Mouse (Mus musculus) cerebellum, adult 2 months (tissue): ENCODE data around the gene Rab25. TPM values are rescaled to one million over a fixed set of nuclear protein-coding genes. Genes with fewer than 3 reads are reported as not detected.

Experiments used
- DNase-seq, 2 experiments: peaks; one replicate each; pipeline ENCODE4 v3.0.0; 2021
- H3K27ac ChIP-seq: fragments of 200-500 bp; 2 replicates; pipeline ENCODE4 v1.5.1; 2012; ENCODE audit warnings: low read length, control low read depth, inconsistent platforms; ENCODE audit not compliant: insufficient read depth
- H3K27me3 ChIP-seq: fragments of 200-500 bp; 2 replicates; pipeline ENCODE4 v1.6.1; 2012; ENCODE audit warnings: inconsistent platforms, mild to moderate bottlenecking, low read length, moderate library complexity; ENCODE audit not compliant: control insufficient read depth, insufficient read depth
- H3K4me1 ChIP-seq: fragments of 200-500 bp; 2 replicates; pipeline ENCODE4 v1.6.1; 2011; ENCODE audit warnings: low read length; ENCODE audit not compliant: control insufficient read depth, insufficient read depth
- H3K4me3 ChIP-seq: fragments of 200-500 bp; replicated peaks from 2 replicates; pipeline ENCODE3; 2011; ENCODE audit warnings: mild to moderate bottlenecking, low read depth, low read length, control low read depth; ENCODE audit not compliant: insufficient read depth
- CTCF ChIP-seq: fragments of 200-500 bp; IDR thresholded peaks from 2 replicates; pipeline ENCODE4 v1.5.1; 2011; ENCODE audit warnings: low read depth, mild to moderate bottlenecking, control low read depth, low read length, moderate library complexity, borderline replicate concordance; ENCODE audit not compliant: insufficient read depth
- POLR2A ChIP-seq: fragments of 200-500 bp; IDR thresholded peaks from 2 replicates; pipeline ENCODE4 v1.6.1; 2011; ENCODE audit warnings: low read length, control low read depth, borderline replicate concordance; ENCODE audit not compliant: insufficient read depth
- WGBS: fragments of 180-500 bp; shearing (Covaris S2); methylation state at CpG from one replicate; pipeline ENCODE4 v1.1.7; 2018; 5-methylcytosine and 5-hydroxymethylcytosine counted together
- polyA plus RNA-seq: library from polyadenylated mRNA; depleted of rRNA; stranded (reverse); fragments of >200 nt; gene quantifications from 2 replicates; pipeline ENCODE4 v1.2.3, GENCODE M21; 2012

Gene Rab25
- polyA plus RNA-seq, 1 experiment = 1.4 TPM

DNA sequence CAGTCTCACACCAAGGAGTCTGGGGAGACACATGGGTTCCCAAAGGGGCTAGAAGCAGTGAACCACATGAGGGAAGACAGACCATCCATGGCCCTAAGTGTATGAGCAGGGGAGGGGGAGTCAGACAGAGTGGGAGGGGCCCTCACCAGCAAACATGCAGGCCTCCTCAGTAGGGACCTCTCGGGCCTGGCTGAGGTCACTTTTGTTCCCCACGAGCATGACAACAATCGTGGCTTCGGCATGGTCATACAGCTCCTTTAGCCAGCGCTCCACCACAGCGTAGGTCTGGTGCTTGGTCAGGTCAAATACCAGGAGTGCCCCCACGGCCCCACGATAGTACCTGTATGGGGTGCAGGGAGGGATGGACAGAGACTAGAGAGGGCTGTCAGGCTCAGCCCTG is 4.9 kb downstream of the Rab25 start:
- H3K27ac ChIP-seq = no peak overlapping the region
- 85% methylated on average over 8 of the region's 8 CpGs for WGBS
- TF ChIP-seq POLR2A = no peak
- TF ChIP-seq CTCF = no peak

DNA sequence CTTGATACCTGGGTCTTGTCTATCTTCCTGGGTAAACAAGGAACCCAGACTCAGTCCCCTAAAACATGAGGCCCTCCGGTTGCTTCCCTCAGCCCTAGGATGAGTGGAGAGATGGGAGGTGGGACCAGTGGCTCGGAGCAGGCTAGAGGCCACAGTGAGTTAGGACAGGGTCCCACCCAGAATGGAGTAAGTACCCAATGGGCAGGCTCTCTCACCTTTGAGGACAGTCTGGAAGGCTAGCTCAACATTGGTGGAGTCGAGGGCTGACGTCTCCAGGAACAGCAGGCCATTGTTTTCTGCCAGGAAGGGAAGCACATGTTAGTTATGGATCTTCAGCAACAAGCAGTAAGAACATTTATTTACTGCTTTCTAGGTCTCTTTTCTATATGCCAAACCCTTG is 5.6 kb downstream of the Rab25 start:
- Histone ChIP-seq H3K27ac (peak overlapping the region; percentile 64), H3K27me3 (no peaks in the 10 kb centered on the region), H3K4me3 (no peak overlapping the region), H3K4me1 (peaks cover 35% of the 10 kb centered on the region)
- DNase-seq = no peak
- no peak for TF ChIP-seq POLR2A
- TF ChIP-seq CTCF = no peak
- WGBS = 37% methylated on average over 4 of the region's 4 CpGs

More for the DNA sequence above, 4.9 kb downstream of the Rab25 start:
- no peaks in the 10 kb centered on the region for H3K27me3 ChIP-seq
- DNase-seq = no peak
- peaks cover 35% of the 10 kb centered on the region for H3K4me1 ChIP-seq
- no peak overlapping the region for H3K4me3 ChIP-seq

DNA sequence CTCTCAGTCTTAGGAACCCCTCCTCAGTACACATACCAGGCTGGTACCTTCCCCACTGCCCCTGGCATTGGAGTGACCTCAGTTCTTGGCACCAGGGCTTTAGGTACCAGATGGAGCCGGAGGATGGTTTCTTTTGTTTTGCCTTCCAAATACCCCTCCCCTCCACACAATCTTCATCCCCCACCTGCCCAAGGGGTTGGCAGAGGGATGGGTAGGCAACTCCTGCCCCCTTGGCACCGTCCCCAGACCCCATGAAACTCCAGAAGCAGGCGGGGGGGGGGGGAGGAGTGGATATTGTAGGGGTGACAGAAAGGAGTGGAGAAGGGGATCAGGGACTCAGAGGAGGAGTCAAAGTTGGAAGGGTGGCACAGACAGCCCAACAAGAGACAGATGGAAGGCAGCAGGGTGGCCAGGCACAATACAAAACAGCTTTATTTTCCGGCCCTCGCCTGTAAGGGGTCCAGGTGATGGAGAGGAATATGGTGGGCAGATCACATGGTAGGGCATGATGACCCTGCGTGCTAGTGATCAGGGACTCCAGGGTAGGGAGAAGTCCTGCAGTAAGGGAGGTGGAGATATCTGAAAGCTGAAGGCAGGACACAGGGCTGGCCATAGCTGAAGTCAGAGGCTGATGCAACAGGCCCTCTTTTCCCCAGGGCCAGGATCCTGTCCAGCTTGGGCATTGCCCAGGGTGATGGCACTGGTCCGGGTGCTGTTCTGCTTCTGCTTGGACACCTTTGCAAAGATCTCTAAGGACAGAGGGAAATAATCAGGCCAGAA is 6.3 kb downstream of the Rab25 start:
- Histone ChIP-seq H3K4me3 (no peak overlapping the region), H3K27me3 (no peaks in the 10 kb centered on the region), H3K27ac (peak overlapping the region; percentile 64), H3K4me1 (peaks cover 35% of the 10 kb centered on the region)
- peak; percentile 62 to 66 for DNase-seq
- TF ChIP-seq CTCF (no peak), POLR2A (0 out of 2 replicates have a peak, but pooled peaks have one; percentile 26)
- WGBS = 10% methylated on average over 7 of the region's 7 CpGs

DNA sequence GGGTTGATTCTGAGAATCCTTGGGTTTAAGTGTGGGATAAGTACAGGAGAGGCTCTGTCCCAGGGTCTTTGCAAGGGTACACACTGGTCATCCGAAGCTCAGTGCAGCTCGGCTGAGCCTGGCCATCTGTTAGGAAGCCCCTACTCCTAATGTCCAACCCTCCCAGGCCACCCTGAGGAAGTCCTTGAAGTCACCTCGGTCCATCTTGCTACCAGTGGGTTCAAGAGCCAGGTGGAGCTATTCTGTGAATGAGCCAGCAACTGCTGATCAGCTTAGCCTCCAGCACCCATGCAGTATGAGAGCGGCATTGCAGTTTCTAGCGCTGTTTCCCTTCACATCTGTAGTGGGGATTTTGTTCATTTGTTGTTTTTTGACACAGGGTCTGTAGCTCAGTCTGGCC is 8.0 kb downstream of the Rab25 start:
- peaks cover 33% of the 10 kb centered on the region for H3K4me1 ChIP-seq
- H3K4me3 ChIP-seq = no peak overlapping the region
- TF ChIP-seq POLR2A = no peak
- no peak for TF ChIP-seq CTCF
- WGBS = 49% methylated on average over 5 of the region's 5 CpGs
- H3K27ac ChIP-seq = no peak overlapping the region
- no peaks in the 10 kb centered on the region for H3K27me3 ChIP-seq
- no peak for DNase-seq

DNA sequence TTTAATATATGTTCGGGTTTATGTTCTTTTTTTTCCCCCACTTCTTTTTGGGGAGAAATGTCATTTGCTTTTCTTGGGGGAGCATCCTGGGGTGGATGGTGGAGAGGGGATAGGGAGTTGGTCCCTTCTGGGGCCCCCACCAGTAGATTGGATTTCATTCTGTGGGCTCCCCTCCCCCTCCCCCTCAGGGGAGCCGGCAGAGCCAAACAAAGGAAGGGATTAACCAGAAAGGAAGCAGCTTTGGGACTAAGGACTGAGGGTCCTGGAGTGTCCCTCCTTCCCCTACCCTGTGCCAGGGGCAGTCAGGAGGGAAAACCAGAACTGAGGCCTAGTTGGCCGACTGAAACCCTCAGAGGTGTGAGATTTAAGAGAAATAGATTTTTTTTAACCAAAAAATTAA is 8.7 kb downstream of the Rab25 start:
- no peak overlapping the region for H3K4me3 ChIP-seq
- H3K27me3 ChIP-seq = no peaks in the 10 kb centered on the region
- H3K27ac ChIP-seq = no peak overlapping the region
- WGBS = 63% methylated on average over 3 of the region's 3 CpGs
- DNase-seq = no peak
- H3K4me1 ChIP-seq = peaks cover 28% of the 10 kb centered on the region
- TF ChIP-seq POLR2A (no peak), CTCF (no peak)

DNA sequence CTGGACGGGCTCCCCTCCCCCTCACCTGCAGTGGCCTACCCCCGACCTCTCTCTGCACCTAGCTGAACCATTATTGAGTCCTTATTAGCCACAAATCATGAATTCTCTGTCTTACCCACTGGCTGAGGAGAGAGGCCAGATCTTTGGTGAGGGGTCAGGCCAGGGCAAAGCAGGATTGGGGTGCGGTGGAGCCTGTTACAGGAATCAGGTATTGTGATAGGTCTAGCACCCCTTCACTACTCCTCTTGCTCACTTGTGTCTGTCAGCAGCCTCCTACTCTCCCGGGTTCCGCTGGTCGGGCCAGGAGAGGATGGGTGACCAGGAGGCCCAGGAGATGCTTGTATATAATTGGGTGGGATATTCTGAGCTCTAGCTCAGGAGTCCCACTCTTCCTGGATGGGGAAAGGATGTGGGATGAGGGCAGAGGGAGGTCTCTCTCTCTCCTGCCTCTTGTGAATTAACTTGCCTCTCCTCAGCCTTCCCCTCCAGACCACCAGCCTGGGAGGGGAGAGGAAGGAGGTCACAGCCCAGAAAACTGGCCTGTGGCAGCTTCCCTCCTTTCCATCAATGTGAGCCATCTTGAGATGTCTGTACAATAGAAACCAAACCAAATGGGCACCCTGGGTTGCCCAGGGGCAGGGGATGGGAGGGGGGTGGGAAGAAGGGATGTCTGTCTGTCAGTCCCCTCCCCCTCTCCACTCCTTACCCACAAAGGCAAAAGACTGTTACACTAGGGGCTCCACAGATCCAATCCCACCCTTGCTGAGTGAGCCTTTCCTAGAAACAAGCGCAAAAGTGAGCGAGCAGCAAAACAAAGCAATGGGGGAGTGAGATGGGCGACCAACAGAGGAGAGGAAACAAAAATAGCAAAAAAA is 9.6 kb downstream of the Rab25 start:
- TF ChIP-seq CTCF (no peak), POLR2A (no peak)
- H3K4me1 ChIP-seq = peaks cover 23% of the 10 kb centered on the region
- WGBS = 52% methylated on average over 9 of the region's 9 CpGs
- no peak overlapping the region for H3K27ac ChIP-seq
- no peak overlapping the region for H3K4me3 ChIP-seq
- H3K27me3 ChIP-seq = no peaks in the 10 kb centered on the region
- no peak for DNase-seq

DNA sequence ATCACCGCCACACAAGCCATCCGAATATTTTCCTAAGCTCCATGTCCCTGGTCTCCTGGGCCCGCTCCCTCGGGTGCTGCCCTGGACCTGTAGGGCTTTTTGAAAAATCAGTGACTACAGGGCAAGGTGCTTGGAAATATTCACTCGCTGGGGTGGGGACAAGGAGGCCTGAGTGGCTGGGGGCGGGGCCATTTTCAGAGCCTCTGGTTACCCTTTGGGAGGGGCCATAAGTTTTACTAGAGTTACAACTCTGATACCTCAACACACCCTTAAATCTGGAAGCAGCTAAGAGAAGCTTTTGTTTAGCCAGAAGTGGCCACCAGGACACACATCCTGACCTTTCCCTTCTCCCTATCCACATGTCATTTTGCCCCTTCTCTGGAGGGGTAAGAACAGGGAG is 11.0 kb downstream of the Rab25 start:
- WGBS = 42% methylated on average over 6 of the region's 6 CpGs
- Histone ChIP-seq H3K4me3 (peak overlapping the region; percentile 63), H3K27ac (no peak overlapping the region; the same call in 1 of the 2 replicates)

More for the DNA sequence above, 11.0 kb downstream of the Rab25 start:
- TF ChIP-seq POLR2A = no peak
- no peak for TF ChIP-seq CTCF
- H3K4me1 ChIP-seq = peaks cover 14% of the 10 kb centered on the region
- H3K27me3 ChIP-seq = no peaks in the 10 kb centered on the region
- DNase-seq = no peak
